ENCODE assay signal across 26 mouse cellular contexts in the genomic region with DNA sequence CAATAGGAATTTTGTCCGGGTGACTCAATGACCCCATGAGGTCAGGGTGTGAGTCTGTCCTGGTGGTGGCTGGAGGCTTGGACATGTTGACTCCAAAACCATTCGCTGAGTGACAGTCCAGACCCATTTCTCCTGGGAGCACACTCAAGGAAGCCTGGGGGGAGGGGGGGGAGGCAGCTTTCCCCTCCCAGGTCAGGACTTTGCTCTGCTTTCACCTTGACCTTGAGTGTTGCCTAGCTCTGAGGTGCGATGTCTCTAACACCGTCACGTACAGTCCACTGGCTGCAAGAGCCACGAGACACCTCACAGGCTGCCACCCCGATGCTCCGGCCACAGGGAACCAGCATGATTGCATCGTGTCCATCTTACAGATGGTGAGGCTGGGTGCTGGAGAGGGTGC.
"Had no signal": no experiment of that assay in that cellular context is flagged by ENCODE, and none has a peak within 500 bp of the region (broad histone marks: within the 10 kb centered on the region; RNA-seq: fewer than 3 reads in every experiment).

No protein-coding gene starts in this region.

- H3K36me3 ChIP-seq: heart, embryonic 10.5 days; heart, embryonic 12.5 days; hindbrain, embryonic 10.5 days; hindbrain, embryonic 12.5 days; intestine, embryonic 15.5 days; limb, embryonic 10.5 days; limb, embryonic 12.5 days; liver, embryonic 13.5 days had no signal

- H3K9me3 ChIP-seq: heart, embryonic 10.5 days; hindbrain, embryonic 12.5 days; intestine, embryonic 15.5 days; limb, embryonic 10.5 days had no signal

- DNase-seq: gastrocnemius, adult 2 months; gastrocnemius, postnatal 10 days; gastrocnemius, postnatal 25 days; heart, adult 18-20 months; heart, postnatal 10 days; heart, postnatal 4 days; kidney, adult 18-20 months; kidney, adult 8-10 months; kidney, postnatal 10 days; kidney, postnatal 25 days; kidney, postnatal 4 days; liver; liver, embryonic 13.5 days had no signal

- H3K4me3 ChIP-seq: gastrocnemius, adult 2 months; heart, embryonic 10.5 days; heart, embryonic 12.5 days; hindbrain, embryonic 10.5 days; hindbrain, embryonic 12.5 days; intestine, embryonic 15.5 days; layer of hippocampus, adult 2 months; left cerebral cortex, adult 2 months; limb, embryonic 10.5 days; limb, embryonic 12.5 days; liver, embryonic 13.5 days had no signal

- ATAC-seq: hindbrain, embryonic 16.5 days; inflammation-experienced regulatory T-cells, adult 6 months; intestine, embryonic 15.5 days; intestine, postnatal 0 days had no signal

- H3K4me1 ChIP-seq: heart, embryonic 12.5 days; hindbrain, embryonic 12.5 days; intestine, embryonic 15.5 days; limb, embryonic 10.5 days; limb, embryonic 12.5 days; liver, embryonic 13.5 days had no signal

- H3K9ac ChIP-seq: heart, embryonic 12.5 days; hindbrain, embryonic 12.5 days; hindbrain, embryonic 14.5 days; intestine, embryonic 15.5 days; limb, embryonic 12.5 days; liver, embryonic 13.5 days had no signal

- H3K27ac ChIP-seq: gastrocnemius, adult 2 months; heart, embryonic 10.5 days; hindbrain, embryonic 10.5 days; hindbrain, embryonic 12.5 days; hindbrain, embryonic 14.5 days; intestine, embryonic 15.5 days; layer of hippocampus, adult 2 months; left cerebral cortex, adult 2 months; limb, embryonic 10.5 days; limb, embryonic 12.5 days; liver, embryonic 13.5 days had no signal

- H3K27me3 ChIP-seq: heart, embryonic 12.5 days; hindbrain, embryonic 12.5 days; intestine, embryonic 15.5 days; liver, embryonic 13.5 days had no signal
